Mouse (Mus musculus): Measurements from ENCODE around the gene Rhobtb1.

Rhobtb1 gene

DNA sequence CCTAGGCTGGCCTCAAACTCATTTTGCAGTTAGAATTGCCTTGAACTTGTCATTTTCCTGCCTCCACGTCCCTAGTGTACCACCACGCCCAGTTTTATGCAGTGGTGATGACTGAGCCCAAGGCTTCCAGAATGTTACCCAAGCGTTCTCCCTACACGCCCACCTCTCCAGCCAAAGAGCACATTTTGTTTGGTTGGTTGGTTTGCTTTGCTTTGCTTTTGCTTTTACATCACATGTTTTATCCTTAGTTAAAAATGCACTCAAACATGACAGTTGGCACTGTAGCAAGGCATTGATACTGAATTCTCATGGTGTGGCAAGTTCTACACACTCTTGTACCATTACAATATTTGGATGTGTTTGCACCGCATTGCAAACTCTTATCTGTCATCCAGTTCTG lies 12.0 kb downstream of the Rhobtb1 start:
- DNase-seq (ENCODE audit: low read depth), result no peak

DNA sequence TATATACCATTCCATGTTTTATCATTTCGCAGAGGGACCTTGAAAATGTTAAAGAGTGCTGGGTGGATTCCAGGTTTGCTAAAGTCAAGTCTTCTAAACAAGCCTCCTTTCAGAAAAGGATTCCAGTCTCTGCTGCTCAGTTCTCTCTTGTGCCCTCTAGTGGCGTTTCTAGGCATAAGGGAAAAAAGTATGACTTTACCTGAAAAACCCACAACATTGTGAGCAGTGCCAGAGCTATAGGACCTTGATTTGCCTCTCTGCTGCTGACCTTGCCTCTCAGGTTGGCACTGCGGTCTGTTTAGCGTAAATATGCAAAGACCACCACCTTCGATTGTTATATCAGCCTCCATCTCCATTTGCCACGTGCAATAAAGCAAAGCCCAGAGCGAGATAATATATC lies 13.9 kb downstream of the Rhobtb1 start:
- peak; percentile 68 for DNase-seq (ENCODE audit: low read depth)

DNA sequence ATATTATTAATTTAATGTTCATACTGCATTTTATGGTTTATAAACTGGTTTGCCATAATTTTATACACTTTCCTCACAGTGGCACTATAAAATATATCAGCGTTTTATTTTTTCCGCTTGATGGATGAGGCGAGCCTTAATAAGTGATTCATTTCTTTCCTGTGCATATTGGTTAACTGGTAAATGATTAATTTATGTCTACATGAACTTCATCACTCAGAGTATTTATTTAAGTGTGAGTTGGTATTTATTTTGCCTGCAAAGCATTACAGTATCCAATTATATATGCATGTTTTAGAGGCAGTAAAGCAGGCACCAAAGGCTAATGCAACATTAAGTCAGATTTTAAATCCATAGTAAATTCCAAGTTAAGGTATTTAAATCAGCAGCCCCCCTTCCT lies 14.6 kb downstream of the Rhobtb1 start:
- no peak for DNase-seq (ENCODE audit: low read depth)

DNA sequence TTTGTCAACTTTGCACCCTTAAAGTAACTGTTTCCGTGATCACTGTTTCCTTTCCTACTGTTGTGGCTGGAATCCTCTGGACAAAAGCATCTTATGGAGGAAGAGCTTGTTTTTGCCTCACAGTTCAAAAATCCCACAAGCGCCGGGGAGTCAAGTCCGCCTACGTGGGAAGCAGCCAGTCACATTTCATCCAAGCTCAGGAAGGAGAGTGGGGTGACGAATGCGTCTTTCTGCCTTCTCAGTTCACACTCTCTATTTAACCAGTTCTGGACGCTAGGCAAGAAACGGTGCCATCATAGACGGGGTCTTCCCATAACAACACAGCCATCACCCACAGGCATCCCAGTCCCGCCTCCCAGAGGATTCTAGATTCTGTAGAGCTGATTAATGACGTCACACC lies 15.3 kb downstream of the Rhobtb1 start:
- no peak for DNase-seq (ENCODE audit: low read depth)

DNA sequence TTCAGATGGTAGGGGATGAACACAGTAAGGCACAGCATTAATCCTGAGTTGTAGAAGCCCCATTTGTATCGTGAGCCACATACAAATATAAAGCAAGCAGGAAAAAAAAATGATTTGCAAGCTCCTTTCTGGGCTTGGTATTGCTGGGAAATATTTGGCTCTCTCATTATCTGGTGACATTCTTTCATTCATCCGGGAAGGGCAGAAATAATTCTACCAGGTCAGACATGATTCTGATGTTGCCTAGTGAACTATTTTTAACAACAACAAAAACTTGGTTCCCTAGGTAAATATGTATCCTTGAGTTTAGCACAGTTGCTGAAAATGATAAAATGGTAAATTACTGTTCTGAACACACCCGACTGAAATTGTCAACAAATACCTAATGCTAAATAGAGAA lies 21.2 kb downstream of the Rhobtb1 start:
- no peak for DNase-seq (ENCODE audit: low read depth)

DNA sequence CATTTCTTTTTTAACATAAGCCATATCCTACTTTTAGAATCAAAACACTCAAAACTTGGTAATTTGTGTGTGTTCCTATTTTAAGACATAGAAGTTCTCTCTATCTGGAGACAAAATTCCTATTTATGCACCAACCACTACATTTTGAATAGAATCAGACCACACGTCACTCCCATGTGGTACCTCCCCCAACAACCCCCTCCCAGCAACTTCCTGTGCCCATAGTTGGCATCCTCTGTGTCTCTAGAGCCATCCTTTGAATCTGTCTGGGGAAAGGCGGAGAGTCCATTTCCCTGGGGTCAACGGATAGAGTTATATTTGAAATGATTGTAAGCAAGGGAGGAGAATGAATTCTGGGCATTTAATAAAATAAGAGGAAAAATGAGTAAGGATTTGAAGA lies 24.9 kb downstream of the Rhobtb1 start:
- DNase-seq (ENCODE audit: low read depth), result no peak

DNA sequence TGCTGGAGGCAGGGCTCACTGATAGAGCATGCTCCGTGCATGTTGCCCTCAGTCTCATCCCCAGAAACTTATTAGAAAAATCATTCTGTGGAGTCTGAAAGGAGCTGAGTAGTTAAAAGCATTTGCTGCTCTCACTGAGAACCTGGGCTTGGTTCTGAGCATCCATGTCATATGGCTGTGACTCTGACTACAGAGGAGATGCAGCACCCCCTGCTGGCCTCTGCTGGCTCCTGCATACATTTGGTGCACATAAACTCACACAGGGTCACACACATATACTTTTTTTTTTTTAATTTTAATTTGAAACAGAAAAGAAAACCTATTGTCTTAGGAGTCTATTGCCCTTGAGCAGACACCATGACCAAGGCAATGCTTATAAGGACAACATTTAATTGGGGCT lies 28.1 kb downstream of the Rhobtb1 start:
- no peak for DNase-seq (ENCODE audit: low read depth)

DNA sequence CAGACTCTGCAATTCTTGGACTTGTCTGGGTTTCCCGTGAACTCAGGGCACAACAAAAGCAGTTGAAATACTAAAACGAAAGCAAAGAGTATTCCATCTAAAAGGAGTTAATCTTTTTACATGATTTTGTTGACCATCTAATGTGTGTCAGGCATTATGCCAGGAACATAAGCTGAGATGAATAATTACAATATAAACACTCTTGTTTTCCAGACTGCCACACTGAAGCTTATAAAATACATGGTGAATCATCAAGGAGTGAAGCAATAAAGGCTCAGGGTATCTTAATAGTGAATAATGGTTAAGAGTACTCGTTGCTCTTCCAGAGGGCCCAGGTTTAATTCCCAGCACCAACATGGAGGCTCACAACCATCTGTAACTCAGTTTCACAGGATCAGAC lies 29.8 kb downstream of the Rhobtb1 start:
- peak; percentile 78 for DNase-seq (ENCODE audit: low read depth)

DNA sequence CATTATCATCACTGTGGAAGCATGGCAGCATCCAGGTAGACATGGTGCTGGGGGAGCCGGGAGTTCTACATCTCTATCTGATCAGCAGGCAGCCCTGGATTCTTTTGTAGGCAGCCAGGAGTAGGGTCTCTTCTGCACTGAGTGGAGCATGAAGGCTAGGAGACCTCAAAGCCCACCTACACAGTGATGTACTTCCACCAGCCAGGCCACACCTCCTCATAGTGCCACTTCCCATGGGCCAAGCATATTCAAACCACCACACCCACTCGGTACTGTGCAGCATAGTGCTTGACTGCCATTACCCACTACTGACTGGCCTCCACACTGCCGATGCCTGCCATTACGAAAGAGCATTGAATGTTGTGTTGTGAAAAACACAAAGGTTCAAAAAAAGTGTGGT lies 33.7 kb downstream of the Rhobtb1 start:
- DNase-seq (ENCODE audit: low read depth), result no peak

DNA sequence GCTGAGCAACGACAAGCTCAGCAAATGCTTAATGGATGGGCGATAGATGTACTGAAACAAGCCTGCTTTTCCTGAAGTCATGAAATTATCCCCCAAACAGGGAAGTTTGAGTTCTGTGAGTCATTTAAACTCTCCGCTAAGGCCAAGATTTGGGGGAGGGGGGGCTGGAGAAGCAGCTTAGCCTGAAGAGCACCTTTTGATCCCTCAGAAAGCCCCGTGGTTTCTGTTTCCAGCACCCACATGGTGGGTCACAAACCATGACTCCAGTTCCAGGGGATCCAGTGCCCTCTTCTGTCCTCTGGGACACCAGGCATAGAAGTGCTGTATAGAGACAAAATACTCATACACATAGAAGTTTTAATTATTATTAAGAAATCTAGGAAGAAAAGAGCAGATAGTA lies 34.2 kb downstream of the Rhobtb1 start:
- DNase-seq (ENCODE audit: low read depth), result peak; percentile 85

DNA sequence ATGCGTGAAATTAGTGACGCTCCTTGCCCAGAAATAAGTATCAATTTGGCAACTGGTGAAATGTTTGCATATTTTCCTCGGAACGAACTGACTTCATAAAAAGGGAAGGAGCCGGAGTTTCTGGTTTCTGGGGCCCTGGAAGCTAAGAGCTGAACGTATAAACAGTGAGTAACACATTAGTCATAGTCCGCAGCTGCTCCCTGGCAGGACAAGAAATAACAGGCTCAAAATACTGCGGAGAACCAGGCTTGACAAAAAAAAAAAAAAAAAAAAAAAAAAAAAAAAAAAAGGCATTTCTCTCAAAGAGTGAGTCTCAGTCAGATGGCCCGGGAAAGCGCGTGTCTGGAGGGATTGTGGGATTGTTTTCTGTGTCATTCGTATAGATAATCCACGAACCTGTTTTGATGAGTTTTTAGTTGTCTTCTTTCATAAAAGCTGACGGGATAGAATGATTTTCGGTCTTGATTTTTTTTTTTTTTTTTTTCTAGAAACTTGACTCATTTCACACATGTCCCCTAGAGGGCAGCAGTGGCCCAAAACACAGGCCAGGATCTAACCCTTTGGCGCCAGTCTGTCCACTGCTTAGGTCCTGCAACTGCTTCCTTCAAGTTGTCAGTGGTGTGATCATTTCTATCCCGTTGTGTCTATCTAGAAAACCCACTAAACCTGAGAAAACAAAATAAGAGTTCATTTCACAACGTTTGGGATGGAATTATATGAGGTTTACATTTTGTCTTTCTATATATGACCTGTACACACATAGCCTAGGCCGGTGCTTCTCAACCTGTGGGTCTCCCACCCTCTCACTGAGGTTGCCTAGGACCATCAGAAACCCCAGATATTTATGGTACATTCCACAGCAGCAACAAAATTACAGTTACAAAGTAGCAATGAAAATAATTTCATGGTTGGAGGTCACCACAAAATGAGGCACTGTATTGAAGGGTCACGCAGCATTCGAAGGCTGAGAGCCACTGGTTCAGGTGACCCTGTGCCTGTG lies 35.0 kb downstream of the Rhobtb1 start:
- DNase-seq (ENCODE audit: low read depth), result peak; percentile 94

DNA sequence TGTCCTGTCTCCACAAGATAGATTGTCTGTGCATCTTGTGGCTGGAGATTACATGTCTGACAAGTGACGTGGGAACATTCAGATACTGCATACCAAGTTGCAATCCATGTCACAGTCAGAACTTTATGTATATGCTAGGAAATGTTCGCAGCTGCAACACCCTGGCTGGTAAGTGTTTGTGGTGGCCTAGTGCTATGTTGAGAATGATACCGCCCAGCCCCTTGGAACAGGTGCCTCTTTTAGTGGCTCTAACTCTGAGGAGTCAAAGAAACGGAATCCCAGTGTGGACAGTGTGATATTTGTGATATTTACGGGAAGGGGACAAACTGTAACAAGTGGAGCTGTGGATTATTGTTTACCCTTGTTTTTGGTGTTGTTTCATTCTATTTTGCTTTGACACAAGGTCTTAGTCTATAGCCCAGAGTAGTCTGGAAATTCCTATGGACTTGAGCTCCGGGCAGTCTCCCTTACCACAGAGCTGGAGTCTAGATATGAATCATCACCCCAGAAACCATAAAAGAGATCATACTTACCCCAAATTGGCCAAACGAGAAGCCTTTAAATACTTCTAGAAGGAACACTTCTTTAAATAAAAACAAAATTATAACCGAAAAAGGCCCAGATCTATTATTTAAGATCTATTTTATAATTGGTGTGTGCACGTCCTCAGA lies 36.7 kb downstream of the Rhobtb1 start:
- no peak for DNase-seq (ENCODE audit: low read depth)

DNA sequence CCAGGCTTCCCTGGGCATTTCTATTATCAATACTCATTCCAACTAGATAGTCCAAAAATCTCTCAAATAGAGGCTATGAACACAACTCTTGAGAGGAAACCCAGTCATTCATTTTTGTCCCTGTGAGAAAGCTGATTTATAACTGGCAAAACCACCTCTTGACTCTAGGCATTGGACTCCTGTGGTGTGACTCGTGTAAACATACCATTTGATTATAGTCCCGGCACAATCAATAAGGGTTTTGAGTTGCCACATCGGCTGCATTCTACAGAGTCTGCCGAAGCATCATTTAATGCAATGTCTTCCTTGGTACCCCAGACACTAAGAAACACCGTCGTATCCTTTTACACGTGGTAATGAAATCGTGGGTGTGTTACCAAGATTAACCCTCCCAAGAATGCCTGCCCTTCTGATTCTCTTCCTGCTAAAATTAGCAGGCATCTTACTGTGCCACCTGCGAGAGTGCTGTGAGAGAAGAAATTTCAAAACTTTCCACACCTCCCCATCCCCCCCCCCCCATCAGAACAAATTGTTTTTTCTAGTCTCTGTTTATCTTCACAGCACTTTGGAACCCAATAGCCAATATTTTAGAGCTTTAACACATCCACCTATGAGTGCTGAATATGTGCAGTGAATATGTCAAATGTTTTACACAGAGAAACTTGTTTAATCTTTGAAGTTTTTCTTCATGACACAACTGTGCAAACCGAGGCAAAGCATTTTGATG lies 39.4 kb downstream of the Rhobtb1 start:
- no peak for DNase-seq (ENCODE audit: low read depth)

DNA sequence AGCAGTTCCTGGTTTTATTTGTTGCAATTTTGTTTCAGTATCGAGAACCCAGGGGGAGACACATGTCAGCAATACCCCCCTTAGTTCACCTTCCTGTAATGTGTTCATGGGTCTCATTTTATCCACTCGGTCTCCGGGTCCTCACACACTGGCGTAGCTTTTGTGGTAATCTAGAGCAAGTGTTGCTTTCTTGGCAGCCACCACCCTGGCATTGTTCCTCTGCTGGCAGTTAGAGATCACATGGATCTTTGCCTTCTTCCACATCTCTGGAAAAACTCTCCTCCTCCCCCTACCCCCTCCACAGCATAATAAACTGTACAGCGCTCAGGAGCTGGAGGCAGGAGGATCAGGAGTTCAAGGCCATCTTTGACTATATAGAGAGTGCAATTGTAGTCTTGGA lies 41.0 kb downstream of the Rhobtb1 start:
- peak; percentile 15 for DNase-seq (ENCODE audit: low read depth)

DNA sequence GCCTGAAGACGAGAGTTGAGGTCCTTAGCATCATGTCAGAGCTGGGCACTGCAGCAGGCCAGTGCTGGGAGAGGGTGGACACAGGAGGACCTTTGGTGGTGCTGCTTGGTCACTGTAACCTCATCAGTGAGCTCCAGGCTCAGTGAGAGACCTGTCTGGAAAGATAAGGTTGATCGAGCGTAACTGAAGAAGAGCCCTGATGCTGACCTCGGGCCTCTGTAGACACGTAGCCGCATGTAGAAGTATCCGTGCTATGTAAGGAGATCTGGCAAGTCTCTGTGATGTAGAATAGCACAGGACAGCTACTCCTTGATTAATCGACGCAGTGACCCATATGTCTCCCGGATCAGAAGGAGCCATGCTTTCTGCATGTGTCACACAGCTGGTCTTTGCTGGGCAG lies 42.5 kb downstream of the Rhobtb1 start:
- no peak for DNase-seq (ENCODE audit: low read depth)

DNA sequence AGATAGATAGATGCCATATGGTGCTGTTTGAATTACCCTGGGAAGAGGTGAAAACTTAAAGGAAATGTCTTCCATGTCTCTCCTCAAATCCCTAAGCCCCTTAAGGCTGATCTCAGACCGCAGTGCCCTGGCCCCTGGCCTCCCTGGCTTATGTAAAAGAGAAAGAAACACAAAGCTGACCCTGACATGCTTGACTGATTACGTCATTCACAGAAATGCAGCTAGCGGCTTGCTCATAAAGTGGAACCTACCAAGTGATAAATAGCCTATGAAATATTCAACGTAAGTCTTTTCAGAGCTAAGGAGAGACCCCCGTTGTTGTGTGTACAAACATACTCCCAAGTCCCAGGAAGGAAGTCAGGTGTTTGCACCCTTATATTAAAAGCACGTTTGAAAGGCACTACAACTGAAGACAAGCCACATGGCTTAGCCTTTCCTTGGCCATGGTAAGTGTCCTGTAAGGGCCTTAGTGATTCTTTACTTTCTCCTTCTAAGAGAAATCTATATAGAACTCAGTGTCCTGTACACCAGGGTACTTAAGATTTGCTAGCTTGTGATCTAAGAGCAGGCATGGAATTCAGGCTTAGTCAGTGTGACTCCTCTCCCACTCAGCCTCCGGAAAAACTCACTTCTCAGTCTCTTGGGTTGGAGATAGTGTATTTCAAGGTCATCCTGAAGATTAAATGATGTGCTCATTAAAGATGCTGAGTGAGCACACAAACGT lies 53.6 kb downstream of the Rhobtb1 start:
- peak; percentile 58 for DNase-seq (ENCODE audit: low read depth)

DNA sequence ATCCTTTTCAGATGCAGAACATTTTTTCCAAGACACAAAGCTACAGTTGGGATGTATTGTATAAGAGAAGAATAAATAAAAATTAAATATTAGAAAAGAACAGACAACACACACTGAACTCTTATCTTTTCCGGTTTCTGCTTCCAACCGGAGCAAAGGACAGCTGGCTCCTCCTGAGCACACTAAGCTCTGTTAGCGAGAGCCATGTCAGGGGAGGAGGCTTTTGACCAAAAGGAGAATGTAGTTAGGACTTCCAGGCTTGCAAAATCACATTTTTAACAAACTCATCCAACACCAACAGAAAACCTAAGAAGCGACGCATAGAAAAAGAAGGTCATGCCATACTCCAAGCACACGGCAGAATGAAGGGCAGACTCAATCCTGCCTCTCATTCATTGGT lies 54.8 kb downstream of the Rhobtb1 start:
- DNase-seq (ENCODE audit: low read depth), result no peak

DNA sequence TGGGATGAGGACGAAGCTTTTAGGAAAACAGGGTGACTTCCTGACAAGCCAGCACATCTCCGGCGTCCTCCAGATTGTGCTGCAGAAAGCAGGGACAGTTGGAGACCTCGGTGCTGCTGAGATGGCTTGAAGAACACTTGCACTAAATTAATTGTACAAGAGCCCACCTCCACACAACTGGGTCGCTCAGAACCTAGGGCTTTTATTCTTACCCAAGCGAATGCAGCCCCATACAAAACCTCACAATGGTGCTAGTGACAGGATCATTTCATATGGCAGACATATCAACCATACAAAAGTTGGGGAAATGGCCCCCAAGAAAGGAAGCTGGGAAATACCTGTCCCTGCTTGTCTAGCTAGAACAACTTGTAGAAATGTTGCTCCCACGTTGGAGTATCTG lies 56.2 kb downstream of the Rhobtb1 start:
- no peak for DNase-seq (ENCODE audit: low read depth)

DNA sequence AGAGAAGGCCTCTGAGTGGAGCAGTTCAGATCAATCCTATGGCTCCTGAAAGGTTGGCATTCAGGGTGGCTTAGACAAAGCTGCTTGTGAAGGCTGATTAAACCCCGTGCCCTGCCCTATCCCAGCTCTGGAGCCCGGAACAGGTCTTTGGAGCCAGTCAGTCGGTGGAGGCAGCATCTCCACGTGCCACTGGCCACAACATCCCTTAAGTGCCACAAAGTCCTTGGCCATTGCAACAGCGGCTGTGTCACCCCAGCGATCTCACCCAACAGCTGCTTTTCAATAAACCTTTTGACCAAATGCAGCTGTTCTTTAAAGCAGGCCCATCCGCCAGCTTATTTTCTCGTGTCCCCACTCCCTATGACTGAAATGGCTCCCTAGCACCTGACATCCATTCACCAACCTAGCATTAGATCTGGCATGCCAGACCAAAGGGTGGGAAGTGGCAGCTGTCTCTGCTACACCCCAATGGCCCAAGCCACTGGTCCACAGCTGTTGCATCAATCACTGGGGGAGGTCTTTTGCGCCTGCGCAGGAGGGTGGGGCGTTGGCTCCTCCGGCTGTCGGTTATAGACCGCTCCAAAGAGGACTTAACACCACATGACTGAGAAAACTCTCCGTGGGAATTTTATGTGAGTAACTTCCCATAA lies 56.9 kb downstream of the Rhobtb1 start:
- no peak for DNase-seq (ENCODE audit: low read depth)

DNA sequence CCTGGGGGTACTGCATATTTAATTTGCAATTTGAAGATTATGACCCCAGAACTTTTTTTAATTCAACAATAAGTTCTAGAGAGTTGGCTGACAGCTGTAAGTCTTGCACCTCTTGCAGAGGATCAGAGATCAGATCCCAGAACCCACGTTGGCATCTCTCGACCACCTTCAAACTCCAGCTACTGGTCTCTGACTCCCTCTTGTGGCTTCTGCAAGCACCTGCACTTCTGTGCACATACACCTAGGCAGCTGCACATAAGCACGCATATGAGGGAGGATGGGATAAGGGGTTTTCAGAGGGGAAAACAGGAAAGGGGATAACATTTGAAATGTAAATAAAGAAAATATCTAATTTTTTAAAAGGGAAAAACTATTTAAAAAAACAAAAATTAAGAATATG lies 57.5 kb downstream of the Rhobtb1 start:
- DNase-seq (ENCODE audit: low read depth), result no peak

DNA sequence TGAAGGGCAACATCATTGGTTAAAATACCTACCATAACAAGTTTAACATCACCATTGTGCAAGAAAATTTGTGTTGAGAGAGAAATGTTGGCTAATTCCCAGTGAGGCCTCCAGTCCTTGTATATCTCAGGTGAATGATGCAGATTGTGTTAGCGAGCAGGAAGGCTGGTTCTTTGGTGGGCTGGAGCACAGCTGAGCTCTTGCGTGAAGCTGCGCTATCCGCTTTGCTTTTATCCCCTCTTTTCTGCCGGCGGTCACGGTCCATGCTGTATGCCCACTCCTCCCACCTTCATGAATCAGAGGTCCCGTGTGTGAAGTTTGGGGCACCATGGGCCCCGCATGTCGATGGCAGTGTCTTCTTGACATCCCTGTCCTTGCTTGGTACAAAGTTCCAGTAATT lies 58.8 kb downstream of the Rhobtb1 start:
- DNase-seq (ENCODE audit: low read depth), result no peak

DNA sequence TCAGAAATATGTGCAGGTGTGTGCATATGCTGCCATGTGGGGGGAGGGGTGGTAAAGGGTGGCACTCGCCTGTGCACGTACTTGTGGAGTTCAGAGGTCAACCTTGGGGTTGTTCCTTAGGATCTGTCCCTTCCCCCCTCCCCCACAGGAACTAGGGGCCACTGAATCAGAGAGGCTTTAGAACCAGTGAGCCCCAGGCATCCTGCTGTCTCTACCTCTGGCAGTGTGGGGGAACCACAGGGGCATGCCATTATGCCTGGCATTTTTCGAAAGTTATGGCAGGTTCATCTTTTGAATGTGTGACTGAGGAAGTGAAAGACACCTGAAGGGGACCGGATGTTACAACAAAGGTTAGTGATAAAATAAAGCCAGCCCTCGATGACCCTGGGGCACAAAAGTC lies 59.4 kb downstream of the Rhobtb1 start:
- DNase-seq (ENCODE audit: low read depth), result no peak
